Mouse (Mus musculus): Measurements from ENCODE around the gene Nfkbil1.

Gene Nfkbil1

DNA sequence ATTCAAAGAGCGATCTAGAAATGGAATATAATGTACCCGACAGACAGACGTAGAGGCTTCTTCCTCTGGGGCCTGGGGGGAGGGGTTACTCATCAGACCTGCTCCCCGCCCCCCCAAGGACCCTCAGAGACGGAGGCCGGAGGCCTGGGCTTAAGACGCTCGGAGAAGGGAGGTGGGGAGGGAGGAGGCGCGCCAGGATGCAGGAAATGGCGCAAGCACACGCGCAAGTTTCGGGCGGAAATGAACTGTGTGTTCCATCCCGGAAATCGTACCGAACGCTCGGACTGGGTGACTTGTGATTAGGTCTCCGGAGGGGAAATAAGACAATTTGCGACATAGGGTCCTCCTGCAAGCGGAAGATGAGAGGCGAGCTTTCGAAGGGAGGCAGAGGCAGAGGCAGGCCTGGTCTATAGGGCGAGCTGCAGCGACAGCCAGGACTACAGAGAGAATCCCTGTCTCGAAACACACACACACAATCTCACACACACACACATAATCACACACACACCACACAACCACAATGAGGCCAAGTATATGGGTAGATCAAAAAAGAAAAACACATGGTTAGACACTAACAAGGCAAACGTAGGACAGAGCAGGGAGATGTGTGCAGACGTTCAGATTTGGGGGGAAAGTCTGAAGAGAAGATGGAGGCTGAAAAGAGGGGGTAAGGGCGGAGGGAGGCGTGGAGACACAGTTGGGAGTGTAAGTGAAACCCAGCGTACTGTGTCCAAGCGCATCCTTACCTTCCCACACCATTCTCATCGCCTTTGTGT is at the start of gene Nfkbil1:
Gene Nfkbil1, minus strand, starts transcription at position 179 of the 776 bp plus-strand sequence.
- in situ Hi-C loops (cut with MboI), result no loop called here

DNA sequence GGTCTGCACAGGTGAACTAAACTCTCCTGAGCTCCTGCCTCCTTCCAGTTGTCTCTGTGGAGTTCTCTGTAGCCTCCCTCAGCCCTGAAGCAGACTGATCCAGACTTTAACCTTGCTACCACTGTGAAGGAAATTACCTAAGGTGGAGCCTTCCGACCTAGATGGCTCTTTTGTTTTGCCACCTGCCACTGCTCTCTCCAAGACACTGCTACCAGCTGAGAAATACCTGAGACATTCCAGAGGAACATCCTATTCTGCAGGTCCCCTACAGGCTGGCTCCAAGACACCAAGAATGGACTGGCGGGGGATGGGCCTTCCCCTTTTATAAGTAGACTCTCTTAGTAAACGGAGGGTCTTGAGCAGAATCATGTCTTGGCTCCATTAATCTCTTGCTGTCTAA is 44.7 kb upstream of the Nfkbil1 start:
- in situ Hi-C loops (cut with MboI), result no loop called here

DNA sequence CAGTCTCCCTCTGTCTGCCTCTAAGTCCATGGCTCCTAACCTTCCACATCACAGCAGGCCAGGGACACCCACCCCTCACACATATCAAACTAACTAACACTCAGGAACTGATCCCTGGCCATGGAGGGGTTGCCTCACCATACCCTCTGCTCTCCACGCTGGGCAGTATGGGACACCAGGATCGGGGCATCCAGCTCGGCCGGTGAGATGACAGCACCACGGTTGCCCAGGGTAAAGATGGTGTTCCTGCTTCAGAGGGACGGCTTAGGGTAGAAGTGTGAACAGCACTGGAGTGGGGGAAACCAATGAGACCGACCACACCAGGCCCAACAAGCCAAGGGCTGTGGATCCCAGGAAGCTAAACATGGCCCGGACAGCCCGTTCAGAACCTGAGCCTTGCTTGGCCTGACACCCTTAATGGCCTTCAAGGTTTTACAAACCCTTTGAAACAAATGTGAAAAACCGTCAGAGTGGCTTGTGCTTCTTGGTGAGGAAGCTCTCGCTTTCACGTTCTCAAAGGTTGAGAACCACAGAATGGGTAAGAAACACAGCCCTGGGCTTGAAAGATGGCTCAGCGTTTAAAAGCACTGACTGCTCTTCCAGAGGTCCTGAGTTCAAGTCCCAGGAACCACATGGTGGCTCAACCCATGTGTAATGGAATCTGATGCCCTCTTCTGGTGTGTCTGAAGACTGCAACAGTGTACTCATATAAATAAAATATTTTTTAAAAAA is 43.5 kb upstream of the Nfkbil1 start:
- in situ Hi-C loops (cut with MboI), result no loop called here

DNA sequence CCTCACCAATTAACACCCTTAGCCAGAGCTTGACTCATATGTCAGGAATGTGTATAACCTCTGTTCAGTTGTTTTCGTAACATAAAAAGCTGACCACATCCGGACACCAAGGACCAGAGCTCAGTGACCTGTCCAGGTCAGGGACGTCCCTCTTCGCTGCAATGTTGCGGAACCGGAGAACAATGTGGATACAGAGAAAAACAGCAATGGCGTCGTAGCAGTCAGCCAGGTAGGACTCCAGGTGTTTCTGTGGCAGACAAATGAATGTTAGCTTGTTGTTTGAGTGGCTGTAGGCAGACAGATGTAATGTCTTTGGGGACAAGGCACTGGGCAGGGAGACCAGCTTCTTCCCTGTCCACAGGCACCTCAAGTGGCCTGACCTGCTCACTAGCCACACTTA is 42.5 kb upstream of the Nfkbil1 start:
- in situ Hi-C loops (cut with MboI), result no loop called here

DNA sequence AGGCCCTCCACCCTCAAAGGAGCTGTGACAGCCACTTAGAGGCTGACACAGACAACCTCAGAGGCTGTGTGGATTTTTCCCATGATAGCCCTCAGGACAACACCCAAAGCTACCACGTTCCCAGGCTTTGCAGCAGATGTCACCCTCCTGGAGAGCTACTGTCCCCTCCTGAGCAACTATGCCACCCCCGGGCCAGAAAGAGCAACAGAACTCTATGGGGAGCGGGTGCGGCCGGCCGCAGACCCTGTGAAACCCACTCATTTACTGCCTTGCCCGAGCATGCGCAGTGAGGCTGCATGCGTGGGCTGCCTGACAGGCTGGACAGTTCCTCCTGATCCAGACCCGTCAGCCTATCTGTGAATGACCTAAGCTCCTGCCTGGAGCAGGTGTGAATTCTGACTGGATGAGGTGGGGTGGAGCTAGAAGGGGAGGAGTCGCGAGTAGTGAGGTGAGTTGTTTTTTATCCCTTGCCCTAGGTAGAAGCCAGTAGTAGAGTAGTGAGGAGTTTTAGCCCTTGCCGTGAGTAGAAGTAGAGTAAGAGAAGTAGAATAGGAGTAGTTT is 40.8 kb upstream of the Nfkbil1 start:
- in situ Hi-C loops (cut with MboI), result no loop called here

DNA sequence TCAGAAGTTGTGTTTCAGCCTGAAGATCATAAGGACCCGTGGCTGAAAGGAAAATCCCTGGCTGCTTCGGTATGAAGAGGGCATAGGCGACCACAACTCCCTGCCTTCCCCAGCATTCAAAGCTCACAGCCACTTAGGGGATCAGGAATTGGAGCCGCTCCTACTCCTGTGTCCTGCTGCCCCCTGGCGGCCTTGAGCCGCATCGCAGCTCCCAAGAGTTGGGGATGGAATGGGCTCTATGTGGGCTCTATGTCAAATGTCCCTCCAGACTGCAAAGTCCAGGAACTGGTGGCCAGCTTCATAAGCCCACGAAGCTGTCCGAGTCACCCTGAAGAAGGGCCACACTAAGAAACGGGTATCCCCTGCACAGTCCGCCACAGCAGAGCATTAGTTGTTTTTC is 39.2 kb upstream of the Nfkbil1 start:
- in situ Hi-C loops (cut with MboI), result no loop called here

DNA sequence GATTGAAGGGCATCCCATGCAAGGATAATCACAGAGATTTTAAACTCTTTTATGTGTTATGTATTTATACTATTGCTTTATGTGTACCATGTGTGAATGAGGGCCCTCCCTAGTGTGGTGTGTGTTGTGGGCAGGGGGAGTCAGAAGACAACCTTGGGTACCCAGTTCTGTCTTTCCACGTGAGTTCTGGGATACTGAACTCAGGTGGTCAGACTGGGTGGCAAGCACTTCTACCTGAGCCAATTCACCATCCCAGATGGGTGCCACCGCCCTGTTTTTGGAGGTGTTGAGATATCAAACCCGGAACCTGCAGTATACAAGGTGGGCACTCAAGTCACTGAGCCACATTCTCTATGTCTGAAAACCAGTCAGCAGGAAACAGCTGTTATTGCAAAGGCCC is 36.7 kb upstream of the Nfkbil1 start:
- in situ Hi-C loops (cut with MboI), result no loop called here

DNA sequence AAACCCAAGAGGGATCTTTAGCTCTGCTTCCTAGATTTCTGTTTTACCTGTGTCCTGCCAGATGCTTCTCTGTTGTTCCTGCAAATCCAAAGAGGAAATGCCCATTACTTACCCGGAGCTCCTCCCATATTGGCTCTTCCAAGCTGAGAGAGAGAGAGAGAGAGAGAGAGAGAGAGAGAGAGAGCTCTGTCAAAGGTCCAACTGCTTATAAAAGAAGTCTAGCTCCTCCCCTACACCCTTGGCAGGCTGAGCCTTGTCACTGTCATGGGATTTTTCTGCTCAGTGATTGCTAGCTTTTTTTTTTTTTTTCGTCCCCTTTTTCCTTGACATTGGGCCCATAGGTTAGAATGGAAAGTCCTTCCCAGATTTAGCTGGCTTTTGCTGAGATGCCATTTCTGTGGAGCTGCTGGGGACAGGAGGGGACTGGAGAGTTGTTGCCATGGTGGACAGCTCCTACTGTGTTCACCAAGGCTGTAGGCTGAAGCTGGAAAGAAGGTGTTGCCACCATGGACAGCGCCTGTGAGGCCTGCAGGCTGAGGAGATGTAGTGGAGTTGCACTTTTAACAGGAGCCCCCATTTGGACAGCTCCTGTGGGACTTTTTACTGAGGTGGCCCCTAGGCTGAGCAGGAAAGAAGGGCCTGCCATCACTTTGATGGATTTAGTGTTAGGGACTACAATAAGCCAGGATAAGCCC is 34.2 kb upstream of the Nfkbil1 start:
- in situ Hi-C loops (cut with MboI), result no loop called here

DNA sequence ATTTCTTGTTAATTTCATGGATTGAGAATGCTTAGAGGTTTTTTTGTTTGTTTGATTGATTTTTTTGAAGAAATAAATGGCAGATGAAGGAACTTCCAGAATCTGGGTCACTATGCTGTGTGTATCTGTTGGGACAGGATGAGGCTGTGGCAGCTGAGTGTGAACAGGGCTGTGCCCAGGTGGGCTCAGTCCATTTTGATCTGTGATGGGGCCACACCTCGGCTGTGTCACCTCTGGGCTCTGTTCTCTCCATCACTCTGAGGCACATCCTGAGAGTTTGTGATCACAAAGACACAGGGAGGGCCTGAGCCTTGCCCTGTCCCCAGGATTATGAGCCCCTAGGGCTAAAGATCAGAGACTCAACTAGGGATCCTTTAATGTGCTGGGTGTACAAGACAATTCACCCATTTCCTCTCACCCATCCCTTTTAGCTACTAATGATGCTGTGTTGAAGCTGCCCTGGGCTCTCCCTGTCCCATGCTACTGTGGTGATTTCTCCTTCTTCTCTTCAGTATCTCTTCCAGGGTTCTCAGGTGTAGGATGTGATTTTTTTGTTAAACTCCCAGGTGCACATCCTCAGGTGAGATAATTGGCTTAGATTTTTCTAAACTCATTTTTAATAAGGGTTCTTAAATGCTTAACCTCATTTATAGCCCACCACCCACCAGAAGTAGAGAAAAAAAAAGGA is 32.0 kb upstream of the Nfkbil1 start:
- in situ Hi-C loops (cut with MboI), result no loop called here

DNA sequence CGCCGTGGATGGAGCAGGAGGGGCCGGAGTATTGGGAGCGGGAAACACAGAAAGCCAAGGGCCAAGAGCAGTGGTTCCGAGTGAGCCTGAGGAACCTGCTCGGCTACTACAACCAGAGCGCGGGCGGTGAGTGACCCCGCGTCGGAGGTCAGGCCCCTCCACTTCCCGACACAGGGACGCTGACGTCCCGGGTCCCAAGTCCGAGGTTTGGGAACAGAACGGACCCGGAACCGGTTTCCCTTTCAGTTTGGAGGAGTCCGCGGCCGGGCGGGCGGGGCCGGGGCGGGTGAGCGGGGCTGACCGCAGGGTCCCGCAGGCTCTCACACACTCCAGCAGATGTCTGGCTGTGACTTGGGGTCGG is 27.9 kb upstream of the Nfkbil1 start:
- in situ Hi-C loops (cut with MboI), result no loop called here

DNA sequence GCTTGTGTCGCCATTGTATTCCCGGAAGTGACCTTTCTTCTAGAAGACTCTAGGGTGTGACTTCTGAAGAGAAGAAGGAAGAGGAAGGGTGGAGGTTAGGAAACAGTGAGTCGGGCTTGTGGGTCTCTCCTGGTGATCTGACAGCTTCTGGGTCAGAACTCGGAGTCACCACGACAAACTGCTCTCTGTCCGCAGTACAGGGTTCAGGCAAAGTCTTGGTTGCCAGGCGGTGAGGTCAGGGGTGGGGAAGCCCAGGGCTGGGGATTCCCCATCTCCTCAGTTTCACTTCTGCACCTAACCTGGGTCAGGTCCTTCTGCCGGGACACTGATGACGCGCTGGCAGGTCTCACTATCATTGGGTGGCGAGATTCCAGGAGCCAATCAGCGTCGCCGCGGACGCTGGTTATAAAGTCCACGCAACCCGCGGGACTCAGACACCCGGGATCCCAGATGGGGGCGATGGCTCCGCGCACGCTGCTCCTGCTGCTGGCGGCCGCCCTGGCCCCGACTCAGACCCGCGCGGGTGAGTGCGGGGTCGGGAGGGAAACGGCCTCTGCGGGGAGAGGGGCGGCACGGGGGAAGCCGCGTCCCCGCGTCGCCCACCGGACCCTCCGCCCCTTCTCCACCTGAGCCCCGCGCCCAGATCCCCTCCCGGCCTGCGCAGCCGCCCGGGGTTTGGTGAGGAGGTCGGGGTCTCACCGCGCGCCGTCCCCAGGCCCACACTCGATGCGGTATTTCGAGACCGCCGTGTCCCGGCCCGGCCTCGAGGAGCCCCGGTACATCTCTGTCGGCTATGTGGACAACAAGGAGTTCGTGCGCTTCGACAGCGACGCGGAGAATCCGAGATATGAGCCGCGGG is 27.3 kb upstream of the Nfkbil1 start, which contains the start of gene H2-D1:
Gene H2-D1, plus strand, starts transcription at position 67 of the 859 bp plus-strand sequence.
- in situ Hi-C loops (cut with MboI), result no loop called here

DNA sequence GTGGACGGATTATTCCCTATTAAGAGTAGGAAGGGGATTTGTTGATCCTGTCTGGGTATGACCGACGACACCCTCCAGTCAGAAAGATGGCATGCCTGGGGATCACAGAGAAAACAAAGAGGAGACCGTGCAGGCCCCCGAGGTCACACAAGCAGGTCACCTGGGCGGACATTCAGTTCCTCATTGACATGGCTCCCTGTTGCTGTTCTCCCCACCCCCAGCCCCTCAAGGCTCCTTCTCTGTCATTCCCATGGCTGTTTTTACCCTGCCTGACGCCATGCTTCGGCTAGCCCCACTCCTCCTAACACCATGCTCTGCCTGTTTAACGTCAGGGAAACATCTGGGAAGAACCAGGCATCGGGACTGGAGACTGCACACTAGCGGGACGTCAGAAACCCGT is 26.1 kb upstream of the Nfkbil1 start:
- in situ Hi-C loops (cut with MboI), result no loop called here

DNA sequence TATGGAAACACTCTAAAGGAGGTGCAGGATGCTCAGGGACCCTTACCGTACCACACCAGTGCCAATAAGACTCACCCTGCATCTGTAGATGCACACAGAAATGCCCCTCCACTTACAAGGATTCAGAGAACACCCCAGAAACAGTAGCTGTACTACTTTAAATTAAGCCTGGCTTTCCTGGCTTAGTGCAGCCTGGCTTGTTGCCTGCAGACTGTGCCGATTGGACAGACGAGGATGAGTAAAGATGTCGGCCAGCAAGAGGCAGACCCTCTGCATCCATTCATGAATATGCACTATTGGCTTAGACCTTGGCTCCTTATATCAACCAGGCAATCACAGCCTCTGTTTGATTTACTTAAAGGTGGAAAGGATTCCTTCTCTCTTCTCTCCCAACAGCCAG is 24.0 kb upstream of the Nfkbil1 start:
- in situ Hi-C loops (cut with MboI), result no loop called here

DNA sequence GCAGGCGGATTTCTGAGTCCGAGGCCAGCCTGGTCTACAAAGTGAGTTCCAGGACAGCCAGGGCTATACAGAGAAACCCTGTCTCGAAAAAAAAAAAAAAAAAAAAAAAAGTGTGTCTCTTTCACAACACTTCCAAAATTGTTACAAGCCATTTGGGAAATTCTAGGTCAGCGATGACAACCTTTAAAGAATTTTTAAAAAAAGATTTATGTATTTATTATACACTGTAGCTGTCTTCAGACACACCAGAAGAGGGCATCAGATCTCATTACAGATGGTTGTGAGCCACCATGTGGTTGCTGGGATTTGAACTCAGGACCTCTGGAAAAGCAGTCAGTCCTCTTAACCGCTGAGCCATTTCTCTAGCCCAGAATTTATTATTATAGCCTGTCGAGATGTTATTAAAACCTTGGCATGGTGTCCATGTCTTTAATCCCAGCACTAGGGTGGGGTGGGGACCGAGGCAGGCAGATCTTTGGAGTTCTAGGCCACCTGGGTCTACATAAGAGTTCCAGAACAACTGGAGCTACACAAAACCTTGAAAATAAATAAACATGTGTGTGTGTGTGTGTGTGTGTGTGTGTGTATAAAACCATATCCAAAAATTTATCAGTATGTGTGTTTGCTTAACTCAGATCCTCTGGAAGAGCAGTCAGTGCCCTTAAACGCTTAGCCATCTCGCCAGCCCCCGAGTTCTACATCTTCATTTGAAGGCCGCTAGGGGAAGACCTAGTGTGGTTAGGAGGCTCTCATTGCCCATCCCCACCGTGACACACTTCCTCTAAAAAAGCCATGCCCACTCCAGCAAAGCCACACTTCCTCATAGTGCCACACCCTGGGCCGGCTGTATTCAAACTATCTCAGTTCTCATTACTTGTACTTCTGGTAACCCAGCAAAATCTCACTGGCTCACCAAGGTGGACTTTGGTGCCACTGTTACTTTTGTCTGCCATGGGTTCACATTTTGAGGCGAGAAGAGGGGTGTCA is 23.2 kb upstream of the Nfkbil1 start:
- in situ Hi-C loops (cut with MboI), result no loop called here

DNA sequence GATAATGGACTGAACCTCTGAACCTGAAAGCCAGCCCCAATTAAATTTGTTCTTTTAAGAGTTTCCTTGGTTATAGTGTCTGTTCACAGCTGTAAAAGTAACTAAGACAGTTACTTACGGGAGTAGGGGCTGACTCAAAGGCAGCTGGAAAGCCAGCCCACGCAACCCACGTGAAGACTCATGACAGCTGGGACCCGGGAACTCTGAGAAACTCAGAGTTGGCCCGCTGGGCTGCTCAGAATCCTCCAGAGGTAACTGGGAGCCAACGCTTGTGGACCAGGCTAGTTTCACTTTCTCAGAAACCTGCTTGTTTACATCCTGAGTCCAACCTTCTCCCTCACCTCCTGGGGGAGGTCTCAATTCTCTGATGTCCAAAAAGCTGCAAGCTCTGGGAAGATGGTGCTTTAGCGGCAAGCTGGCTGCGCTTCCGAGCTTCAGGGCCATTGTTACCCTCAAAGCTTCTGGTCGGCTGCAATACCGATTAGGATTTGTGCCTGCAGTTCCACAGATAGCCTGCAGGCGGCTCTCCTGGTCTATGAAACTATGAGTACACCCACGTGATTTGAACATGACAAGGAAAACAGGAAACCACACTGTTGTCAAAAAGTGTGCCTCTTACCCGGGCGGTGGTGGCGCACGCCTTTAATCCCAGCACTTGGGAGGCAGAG is 22.4 kb upstream of the Nfkbil1 start:
- in situ Hi-C loops (cut with MboI), result no loop called here

DNA sequence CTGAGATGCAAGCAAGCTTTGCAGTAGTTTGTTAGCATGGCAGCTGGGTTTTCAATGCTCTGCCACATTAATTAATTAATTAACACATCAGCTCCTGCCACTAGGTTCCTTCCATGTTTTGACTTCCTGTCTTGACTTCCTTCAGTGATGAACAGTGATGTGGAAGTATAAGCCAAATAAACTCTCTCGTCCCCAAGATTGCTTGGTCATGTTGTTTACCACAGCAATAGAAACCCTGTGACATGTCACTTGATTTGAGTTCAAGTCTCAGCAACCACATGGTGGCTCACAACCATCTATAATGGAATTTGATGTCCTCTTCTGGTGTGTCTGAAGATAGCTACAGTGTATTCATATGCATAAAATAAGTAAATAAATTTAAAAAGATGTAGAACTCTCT is 21.8 kb upstream of the Nfkbil1 start:
- in situ Hi-C loops (cut with MboI), result no loop called here

DNA sequence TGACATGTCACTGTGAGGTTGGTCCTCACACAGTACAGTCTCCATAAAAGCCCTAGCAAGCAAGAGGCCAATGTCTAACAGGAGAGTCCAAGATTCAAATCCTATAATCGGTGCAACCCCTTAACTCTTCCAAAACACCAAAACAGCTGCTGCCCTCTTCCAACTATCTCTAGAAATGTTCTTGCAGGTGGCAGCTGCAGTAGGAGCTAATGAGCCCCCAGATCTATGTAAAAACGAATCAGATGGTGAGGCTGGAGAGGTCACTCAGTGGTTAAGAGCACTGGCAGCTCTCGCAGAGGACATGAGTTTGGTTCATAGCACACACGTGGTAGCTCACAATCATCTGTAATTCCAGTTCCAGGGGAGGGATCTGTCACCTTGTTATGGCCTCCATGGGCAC is 20.1 kb upstream of the Nfkbil1 start:
- in situ Hi-C loops (cut with MboI), result no loop called here

DNA sequence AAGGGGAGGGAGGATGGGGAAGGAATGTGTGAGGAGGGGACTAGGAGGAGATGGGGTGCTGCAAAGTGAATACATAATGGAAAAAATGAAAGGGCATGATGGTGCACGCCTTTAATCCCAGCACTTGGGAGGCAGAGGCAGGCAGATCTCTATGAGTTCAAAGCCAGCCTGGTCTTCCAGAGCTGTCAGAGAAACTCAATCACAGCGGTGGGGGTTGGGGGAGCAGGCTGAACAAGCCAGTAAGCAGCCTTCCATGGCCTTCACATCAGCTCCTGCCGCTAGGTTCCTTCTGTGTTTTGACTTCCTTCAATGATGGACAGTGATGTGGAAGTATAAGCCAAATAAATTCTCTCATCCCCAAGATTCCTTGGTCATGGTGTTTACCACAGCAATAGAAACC is 19.7 kb upstream of the Nfkbil1 start:
- in situ Hi-C loops (cut with MboI), result no loop called here
